Comparison of ENCODE assay signal across 16 mouse cellular contexts in genomic region chr10:95094771-95095170, GRCm38 (mm10).
"Had no signal": no experiment of that assay in that cellular context is flagged by ENCODE, and none has a peak within 500 bp of the region (broad histone marks: within the 10 kb centered on the region; RNA-seq: fewer than 3 reads in every experiment).

No protein-coding gene starts in this region.

- H3K4me3 ChIP-seq: neural tube, embryonic 13.5 days; neural tube, embryonic 15.5 days; stomach, embryonic 15.5 days had no signal

- H3K4me2 ChIP-seq: neural tube, embryonic 13.5 days; neural tube, embryonic 15.5 days; stomach, embryonic 15.5 days had no signal

- H3K27me3 ChIP-seq: neural tube, embryonic 13.5 days; neural tube, embryonic 15.5 days; stomach, embryonic 15.5 days had no signal

- H3K9me3 ChIP-seq: neural tube, embryonic 13.5 days; neural tube, embryonic 15.5 days; stomach, embryonic 15.5 days had no signal

- H3K4me1 ChIP-seq: stomach, embryonic 15.5 days had no signal

- H3K27ac ChIP-seq: neural tube, embryonic 13.5 days; neural tube, embryonic 15.5 days; stomach, embryonic 15.5 days; stomach, postnatal 0 days had no signal

- H3K9ac ChIP-seq: neural tube, embryonic 13.5 days; neural tube, embryonic 15.5 days; stomach, embryonic 15.5 days had no signal

- H3K36me3 ChIP-seq: neural tube, embryonic 13.5 days; neural tube, embryonic 15.5 days; stomach, embryonic 15.5 days had no signal

- DNase-seq: retina, postnatal 1 day; right cerebral cortex, adult 18-20 months; right cerebral cortex, postnatal 14 days; right cerebral cortex, postnatal 25 days; right cerebral cortex, postnatal 4 days; spleen, adult 18-20 months; thymus, adult 18-20 months; thymus, adult 2 months; thymus, postnatal 14 days; thymus, postnatal 25 days; thymus, postnatal 36 days; thymus, postnatal 4 days had no signal
